Mouse (Mus musculus) layer of hippocampus, adult 11-12 months (tissue): Measurements from ENCODE around the gene Ace3.

ENCODE experiments used
- DNase-seq: peaks from one replicate; pipeline ENCODE4 v3.0.0; 2022; ENCODE audit warnings: low spot score

Gene Ace3

DNA sequence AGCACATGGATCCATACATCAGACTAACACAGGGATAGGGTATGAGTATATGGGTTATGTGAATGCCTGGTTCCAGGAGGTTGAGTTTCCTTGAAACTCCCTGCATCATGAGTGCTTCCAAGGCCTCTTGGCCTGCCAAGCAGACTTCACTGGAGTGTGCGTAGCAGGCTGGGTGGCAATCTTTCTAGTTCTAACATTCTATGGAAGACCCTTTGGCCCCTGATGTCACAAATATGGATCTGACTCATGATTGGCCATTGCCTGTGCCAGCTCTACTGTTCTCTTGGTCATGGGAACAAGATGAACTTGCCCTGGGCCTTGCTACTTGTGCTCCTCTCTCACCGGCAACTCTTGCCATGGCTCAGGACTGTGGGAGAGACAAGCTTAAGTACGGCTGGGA, at the start of gene Ace3:
Ace3 (plus strand) TSS at position 301 of the 400 bp plus-strand sequence.
- DNase-seq: no peak

DNA sequence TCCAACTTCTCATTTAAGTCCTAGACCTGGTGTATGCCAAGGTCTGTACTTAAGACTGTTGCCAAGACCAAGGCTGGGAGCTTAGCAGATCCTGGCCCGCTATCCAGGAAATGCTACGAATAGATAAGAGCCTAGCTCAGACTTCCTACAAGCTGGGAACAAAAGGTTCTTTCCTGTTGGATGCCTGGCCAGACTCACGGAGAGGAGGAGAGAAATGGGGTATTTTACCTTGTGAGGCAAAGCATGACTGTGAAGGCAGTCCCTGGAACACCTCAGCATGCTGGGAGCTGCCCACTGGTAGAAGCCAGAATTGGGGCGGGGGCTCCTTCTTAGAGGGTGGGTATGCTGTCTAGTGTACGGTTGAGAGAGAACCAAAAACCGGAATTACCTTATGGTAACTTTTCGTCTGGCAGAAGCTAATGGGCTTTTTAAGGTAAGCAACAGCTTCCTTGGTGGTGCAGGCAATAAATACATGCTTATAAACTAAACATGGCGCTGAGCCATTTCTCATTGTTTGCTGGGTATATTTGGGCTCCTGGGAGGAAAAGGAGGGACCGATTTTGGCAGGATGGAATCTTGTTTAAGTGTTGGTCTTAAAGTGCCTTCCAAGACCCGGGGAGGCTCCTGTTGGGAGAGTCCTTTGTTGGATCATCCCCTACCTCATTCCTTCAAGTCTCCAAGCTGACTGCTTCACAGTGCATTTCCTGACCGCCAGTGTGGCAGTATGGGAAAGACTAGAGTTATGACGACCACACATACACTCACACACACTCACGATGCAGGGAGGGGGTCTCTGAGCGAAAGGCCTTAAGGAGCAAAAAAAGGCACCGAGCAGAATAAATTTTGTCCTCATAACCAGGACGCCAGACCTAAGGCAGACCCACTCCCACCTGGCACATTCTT, 49.5 kb upstream of the Ace3 start:
- DNase-seq: no peak

DNA sequence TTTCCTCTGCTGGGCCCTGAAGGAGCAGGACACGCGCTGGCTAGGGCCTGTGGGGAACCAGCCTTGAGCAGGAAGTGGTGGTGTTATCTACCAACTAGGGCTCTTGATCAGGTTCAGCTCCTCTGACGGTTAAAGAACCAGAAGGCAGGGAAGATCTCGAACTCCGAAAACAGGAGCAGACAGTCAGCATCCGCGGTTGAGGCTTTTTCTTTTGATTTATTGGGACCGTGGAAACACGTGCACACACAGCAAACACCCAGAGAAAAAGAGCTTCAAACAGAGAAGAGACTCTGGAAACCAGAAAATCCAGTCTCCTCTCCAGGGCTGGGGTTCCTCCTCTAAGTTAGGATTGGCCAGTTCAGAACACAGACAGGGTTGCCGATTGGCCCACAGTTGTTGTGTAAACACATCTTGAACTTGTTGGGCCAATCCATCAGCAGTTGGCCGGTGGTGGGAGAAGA, 47.8 kb upstream of the Ace3 start:
- no peak for DNase-seq

DNA sequence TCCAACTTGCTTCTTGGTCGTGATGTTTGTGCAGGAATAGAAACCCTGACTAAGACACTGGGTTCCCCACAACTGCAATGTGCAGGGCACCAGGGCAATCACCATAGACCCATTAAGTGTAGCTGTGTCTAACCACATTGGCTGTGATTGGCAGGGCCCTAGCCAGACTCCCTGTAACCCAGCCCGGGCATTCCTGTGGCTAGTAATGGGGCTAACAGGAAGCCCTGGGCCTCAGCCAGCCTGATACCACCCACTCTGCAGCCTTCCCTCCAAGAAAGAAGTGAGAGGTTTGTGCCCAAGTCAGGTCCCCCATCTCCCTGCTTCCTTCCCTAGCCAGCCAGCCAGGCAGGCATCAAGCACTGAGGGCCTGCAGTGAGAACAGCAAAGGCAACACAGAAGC, 46.2 kb upstream of the Ace3 start:
- DNase-seq: no peak

DNA sequence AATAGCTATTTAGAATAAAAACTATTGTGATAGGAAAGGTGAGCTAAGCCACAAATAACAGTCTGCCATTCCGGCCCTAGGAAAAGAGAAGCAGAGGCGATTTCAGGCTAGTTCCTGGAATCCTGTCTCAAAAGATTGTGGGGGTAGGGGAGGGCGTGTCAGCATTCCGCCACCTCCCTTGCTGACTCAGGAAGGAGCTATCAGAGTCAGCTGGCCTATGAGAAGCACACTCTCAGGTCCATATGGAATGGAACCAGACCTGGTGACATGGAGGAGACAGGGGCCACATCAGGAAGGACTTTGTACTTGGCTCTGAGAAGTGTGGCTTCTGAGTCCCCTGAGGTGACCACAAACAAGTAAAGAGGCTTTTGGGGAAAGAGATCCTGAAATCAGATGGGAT, 44.0 kb upstream of the Ace3 start:
- no peak for DNase-seq

DNA sequence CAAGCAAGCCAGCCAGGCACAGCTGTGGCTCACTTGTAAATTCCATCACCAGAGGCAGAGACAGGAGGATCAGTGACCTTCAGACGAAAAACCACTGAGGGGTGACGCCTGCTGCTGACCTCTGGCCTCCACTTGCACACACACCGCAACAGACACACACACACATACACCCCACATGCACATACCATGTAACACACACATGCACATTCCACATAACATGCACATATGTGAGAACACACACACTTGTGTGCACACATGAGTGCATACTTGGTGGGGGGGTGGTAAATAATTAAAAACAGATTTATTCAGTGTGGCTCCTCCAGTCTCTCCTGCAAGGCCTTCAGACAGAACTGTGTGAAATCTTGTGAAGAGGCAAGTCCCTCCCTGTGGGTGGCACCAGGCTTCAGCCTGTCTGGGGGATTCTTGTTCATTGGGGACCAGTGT, 42.9 kb upstream of the Ace3 start:
- DNase-seq: no peak

DNA sequence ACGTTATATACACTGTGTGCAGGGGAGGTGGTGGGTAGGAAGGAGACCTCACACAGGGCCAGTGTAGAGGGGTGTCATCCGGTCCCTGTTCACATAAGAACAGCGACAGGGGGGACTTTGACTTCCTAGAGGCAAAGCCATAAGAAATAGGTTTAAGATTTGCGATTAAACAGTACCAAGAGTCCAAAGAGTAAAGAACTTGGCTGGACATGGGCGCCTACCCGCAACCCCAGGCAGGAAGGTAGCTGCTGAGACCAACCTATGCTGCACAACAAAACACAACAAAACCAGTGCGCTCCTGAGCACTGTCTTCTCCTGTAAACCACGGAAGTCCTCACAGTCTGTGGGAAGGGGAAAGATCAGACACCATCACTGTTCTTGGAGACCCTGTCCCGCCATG, 42.4 kb upstream of the Ace3 start:
- DNase-seq: no peak

DNA sequence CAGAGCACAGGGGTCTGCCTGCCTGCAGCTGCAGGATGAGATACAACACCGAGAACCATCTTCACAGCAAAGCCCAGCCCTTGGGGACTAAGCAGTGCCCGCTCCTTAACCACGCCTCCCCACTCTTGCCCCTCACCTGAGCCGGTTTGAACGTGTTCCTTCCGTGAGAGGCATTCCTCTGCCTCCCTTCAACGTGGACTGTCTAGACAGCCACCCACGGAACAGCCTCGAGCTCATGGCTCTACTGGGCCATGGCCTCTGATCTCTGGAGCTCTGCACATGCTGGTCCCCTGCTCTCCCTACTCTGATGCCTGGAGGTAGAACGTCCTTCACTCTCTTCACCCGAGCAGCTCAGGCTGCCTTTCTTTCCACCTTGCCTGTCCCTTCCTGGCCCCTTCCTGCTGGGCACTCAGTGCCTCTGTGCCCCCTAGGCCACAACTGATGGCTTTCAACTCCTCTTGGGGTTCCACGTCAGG, 41.5 kb upstream of the Ace3 start, which contains the start of gene Cyb561:
Cyb561 (minus strand) TSS at position 426 of the 476 bp plus-strand sequence.
- DNase-seq: no peak

DNA sequence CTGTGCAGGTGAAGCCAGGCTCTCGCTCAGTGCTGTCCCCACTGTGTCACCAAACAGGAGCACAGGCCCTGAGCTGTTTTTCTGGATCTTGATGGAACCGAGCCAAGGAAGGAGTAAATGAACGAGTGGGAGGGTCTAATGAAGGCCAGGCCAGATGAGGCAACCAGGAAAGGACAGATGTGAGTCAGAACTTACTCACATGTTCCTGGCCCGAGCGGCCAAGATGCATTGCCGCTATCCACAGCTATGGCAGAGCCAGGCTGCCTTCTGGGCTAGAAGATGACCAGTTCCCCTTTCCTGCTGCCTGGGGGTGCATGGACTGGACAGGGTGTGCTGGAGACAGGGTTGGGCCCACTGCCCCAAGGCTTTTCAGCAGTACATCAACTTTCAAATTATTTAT, 41.1 kb upstream of the Ace3 start:
- DNase-seq: no peak

DNA sequence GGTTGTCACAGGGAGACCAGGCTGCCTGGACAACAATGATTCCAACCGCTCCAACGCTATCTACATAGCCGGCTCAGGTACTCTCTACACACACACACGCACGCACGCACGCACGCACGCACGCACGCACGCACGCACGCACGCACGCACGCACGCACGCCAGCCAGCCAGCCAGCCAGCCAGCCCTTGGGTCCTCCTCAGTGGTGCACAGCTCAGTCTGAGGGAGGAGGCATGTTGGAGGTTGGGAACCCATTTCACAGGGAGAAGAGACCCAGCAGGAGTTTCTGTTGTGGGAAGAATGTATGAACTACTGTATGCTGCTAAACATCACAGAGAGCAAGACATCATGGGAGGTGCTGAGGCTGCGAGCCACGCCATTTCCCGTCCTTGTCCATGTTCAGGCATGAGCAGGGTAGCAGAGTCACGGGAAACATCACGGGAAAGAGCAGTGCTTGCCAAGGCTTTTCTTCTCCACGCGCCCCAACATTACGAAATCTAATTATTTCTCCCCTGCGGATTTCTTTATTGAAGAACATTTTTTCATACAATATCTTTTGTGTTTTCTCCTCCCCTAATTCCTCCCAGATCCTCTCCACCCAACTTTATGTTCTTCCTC, 38.6 kb upstream of the Ace3 start:
- DNase-seq: no peak

DNA sequence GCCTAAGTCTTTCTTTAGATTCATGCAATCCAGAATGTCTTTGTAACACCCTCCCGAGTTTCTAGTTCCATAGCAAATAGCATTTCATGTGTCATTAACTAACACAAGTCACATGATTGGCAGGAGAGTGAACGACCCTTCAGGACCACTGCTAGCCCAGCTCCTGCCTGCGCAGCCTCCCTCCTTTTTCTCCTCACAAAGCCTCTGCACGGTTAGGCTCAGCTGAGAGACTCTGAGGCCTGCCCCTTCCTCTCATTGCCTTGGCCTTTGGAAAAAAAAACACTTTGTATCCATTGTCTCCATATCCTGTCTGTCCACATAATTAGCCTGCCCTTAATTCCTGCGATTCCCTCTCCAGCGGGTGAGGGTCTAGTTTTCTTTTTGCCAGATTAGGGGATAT, 37.0 kb upstream of the Ace3 start:
- DNase-seq: no peak

DNA sequence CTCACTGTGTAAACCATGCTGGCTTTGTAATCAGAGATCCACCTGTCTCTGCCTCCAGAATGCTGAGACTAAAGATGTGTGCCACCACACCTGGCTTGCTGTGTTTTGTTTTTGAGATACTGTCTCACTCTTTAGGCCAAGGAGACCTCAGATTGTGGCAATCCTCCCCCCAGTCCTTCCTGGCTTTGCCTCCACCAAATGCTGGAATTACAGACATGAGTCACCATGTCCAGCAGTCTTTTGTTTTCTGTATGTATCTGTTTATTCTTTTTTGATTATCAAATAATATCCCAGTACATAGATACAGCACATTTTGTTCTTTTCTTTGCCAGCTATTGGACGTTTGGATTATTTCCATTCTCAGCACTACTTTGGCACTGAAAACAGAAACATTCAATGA, 35.9 kb upstream of the Ace3 start:
- DNase-seq: no peak

DNA sequence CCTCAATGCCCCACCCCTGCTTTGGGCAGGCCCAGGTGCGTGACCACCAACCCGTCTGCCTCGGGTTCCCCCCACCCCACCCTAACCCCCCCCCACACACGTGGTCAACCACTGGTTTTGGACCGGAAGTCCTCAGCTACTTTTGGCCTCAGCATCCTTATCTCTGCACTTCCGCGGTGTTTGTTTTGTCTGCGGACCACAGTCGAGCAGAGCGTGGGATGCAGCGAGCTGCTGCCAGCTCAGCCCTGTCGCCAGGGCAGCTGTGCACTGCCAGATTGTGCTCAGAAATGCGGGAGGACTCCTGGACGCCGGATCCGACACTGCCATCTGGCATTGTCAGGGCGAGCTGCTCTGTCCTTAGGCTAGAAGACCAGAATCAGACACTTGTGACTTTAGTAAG, 35.1 kb upstream of the Ace3 start:
- peak; percentile 39 for DNase-seq

DNA sequence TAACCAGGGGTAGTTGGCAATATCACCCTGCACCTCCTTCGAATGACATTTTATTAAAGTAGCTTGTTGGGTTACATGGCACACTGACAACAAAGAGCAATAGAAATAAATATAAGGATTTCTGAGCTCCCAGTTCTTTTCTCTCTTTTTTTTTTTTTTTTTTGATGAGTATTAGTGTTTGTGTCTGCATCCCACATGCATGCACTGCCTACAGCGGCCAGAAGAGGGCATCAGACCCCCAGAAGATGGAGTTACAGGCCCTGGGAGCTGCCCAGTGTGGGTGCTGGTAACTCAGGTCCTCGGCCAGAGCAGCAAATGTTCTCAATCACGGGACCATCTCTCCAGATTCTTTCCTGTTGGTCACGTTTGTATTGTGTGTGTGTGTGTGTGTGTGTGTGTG, 29.8 kb upstream of the Ace3 start:
- DNase-seq: no peak

DNA sequence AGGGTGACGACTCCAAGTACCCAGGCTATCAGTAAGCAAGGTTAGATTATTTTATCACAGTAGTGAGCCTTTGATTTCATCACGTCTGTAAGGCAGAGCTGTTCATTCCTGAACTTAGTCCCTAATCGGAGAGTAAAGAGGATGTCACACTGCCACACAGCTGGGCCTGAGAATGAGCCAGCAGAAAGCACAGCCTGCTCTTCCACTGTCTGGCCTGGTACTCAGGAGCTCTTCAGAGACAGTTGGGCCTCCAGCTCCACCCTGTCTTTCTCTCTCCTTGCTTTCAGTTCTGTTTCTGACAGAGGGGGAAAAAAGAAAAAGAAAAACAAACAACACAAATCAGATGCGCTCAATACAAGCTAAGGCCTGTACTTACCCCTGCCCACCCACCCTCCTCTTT, 28.2 kb upstream of the Ace3 start:
- no peak for DNase-seq

DNA sequence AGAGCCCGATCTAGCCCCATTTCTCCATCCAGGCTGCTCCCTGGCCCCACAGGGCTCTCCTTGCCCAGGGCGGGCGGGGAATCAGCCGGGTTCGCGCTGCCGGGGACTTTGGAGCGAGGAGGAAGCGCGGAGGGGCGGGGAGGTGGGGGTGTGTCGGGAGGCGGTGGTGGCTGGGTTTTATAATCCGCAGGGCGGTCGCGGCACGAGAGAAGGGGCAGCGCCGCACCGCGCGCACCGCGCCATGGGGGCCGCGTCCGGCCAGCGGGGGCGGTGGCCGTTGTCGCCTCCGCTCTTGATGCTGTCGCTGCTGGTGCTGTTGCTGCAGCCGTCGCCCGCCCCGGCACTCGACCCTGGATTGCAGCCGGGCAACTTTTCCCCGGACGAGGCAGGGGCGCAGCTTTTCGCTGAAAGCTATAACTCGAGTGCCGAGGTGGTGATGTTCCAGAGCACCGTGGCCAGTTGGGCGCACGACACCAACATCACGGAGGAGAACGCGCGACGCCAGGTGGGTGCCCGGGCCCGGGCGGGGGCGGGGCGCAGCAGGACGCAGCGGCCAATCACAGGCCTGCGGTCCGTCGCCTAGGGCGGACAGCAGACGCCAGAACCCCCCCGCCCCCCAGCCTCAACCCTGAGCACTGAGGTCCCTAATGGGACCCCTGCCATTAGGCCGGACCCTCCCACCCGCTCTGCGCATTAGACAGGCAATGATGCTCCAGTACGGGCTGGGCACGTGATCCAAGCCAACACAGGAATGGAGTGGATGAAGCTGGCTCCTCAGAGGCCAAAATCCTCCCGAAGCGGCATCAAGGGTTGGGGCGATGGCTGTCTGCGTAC, 26.5 kb upstream of the Ace3 start, which contains the start of gene Ace:
Ace (plus strand) TSS at position 205 of the 834 bp plus-strand sequence.
- DNase-seq: no peak

DNA sequence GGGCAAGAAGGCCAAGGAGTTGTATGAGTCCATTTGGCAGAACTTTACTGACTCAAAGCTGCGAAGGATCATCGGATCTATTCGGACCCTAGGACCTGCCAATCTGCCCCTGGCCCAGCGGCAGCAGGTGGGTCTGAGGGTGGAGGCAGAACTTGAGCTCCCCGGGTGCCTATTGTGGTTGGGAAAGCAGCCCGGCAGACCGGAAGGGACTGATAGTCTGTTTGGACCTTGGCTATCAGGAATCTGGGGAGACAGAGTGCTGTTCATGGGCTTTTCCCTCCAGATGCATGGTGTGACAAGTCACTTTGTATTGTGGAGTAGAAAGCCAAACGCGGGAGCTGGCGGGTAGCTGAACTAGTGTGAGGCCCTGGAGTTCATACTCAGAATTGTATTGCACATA, 25.5 kb upstream of the Ace3 start:
- DNase-seq: no peak

DNA sequence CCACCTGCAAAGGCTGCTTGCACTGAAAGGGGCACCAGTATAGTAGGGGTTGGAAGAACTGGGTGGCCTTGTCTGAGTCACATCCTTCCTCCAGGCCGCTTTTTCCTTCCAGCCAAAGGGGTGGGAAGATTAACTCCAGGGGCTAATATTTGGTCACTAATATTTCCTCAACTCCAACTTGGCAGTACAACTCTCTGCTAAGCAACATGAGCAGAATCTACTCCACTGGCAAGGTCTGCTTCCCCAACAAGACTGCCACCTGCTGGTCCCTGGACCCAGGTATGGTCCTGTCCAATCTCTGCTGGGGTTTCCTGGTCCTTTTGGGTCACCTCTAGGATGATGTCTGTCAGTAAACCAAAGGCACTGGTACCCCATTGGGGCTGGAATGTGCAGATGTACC, 25.0 kb upstream of the Ace3 start:
- DNase-seq: no peak

DNA sequence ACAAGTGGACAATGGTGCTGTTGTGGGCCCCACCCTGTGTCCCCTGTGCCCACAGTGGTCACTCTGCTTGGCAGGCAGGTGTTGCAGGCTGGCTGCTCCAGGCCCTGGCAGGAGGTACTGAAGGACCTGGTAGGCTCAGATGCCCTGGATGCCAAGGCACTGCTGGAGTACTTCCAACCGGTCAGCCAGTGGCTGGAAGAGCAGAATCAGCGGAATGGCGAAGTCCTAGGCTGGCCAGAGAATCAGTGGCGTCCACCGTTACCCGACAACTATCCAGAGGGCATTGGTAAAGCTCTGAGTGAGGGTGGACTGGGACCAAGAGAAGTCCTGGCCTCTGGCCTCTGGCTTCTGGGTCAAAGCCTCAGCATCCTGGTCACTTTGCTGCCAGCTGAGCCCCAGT, 19.9 kb upstream of the Ace3 start:
- no peak for DNase-seq

DNA sequence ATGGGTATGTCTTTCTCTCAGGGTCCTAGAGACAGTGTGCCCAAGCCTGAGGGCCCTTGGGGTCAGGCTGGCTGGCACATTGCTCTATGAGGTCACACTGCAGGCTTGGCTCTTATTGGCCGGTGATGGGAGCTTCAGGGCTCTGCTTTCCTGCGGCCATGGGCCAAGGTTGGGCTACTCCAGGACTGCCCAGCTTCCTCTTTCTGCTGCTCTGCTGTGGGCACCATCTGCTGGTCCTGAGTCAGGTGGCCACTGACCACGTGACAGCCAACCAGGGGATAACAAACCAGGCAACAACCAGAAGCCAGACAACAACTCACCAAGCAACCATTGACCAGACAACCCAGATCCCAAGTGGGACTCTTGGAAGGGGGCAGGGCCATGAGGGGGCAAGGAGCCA, 19.4 kb upstream of the Ace3 start:
- no peak for DNase-seq

DNA sequence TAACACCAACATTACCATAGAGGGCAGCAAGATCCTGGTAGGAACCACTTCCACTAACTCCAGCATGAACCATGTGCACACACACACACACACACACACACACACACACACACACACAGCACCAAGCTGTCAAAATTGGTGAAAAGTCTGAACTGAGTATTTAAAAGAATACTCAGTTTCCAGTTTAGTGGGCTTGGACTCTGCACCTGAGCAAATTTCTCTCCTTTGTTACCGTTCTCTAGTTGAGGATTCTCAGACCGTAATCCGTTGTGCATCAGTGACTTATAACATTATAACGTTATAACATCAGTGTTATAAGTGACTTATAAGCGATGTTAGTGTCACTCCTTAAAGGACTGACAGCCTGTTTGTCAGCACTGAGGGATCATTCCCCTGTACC, 18.8 kb upstream of the Ace3 start:
- no peak for DNase-seq

DNA sequence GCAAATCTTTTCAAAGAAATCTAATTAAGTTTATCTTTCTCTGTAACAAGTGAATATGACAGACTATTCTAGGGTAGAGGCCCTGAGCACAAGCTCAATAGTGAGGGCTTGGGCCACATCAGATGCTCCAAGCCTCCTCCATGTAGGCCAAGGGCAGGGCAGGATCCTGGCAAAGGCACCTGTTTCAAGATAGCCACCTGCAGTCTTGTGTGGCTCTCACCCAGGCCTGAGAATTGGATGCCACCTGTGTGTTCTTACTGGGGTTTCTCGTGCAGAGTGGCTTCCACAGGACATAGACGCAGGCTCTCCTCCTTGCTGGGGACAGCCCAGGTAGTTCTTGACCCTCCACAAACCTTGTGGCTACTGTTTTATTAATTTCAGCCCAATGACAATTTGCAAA, 16.2 kb upstream of the Ace3 start:
- DNase-seq: no peak
